Mouse (Mus musculus): ENCODE results near the gene Gm5726.
"Not testable (repeated sequence)": the region's sequence is repeated elsewhere in the genome, so short reads cannot be mapped to it uniquely, and the experiment has no call there.

GRCm38 (mm10) chr7:20545657-20546056 lies at the start of gene Gm5726:
- TF ChIP-seq CTCF (IDR thresholded peaks at IDR 0.05; ENCODE audit: borderline replicate concordance, insufficient read depth, low read depth, low read length); POLR2A (IDR thresholded peaks at IDR 0.05; ENCODE audit: borderline replicate concordance, insufficient read depth, low read length): not testable (repeated sequence)
